Mouse (Mus musculus) cortical plate, adult 2 months (tissue): Measurements from ENCODE around the gene Rps6ka2.
"Not testable (repeated sequence)": the region's sequence is repeated elsewhere in the genome, so short reads cannot be mapped to it uniquely, and the experiment has no call there.

Experiments
- CTCF ChIP-seq: fragments of 200-500 bp; IDR thresholded peaks from 2 replicates; pipeline ENCODE4 v1.5.1; 2011; ENCODE audit warnings: mild to moderate bottlenecking, control low read depth, low read length; ENCODE audit not compliant: insufficient read depth; ENCODE audit errors: extremely low read depth
- POLR2A ChIP-seq: fragments of 200-500 bp; IDR thresholded peaks from 2 replicates; pipeline ENCODE4 v1.6.1; 2011; ENCODE audit warnings: mild to moderate bottlenecking, low read length, control low read depth; ENCODE audit not compliant: insufficient read depth; ENCODE audit errors: extremely low read depth

- not testable (repeated sequence) for TF ChIP-seq POLR2A, CTCF
Observed at GRCm38 (mm10) chr17:7187037-7187436, 17.1 kb downstream of the Rps6ka2 start.
